Mouse (Mus musculus) G1E (cell line): Measurements from ENCODE around the gene Pdpr.

Experiments
- CTCF ChIP-seq: IDR thresholded peaks from 2 replicates; pipeline ENCODE4 v1.5.1; 2012; ENCODE audit warnings: low read depth, low read length, inconsistent platforms, mixed read lengths
- GATA1 ChIP-seq: IDR thresholded peaks from 2 replicates; pipeline ENCODE4 v1.6.1; 2012; ENCODE audit warnings: borderline replicate concordance, low read length, inconsistent platforms, mixed read lengths
- POLR2AphosphoS5 ChIP-seq: IDR thresholded peaks from 2 replicates; pipeline ENCODE4 v1.6.1; 2012; ENCODE audit warnings: low read depth, low read length, inconsistent platforms; ENCODE audit not compliant: insufficient replicate concordance
- TAL1 ChIP-seq: conservative IDR thresholded peaks from 2 replicates; pipeline ENCODE4 v1.6.1; 2012; ENCODE audit warnings: low read depth, low read length, inconsistent platforms, mixed read lengths

- TF ChIP-seq CTCF = no peak
- no peak for TF ChIP-seq GATA1
- no peak for TF ChIP-seq TAL1
- no peak for TF ChIP-seq POLR2AphosphoS5
Measured at GRCm38 (mm10) chr8:111079461-111079860, 15.0 kb upstream of the Pdpr start.
